Mouse (Mus musculus) retina, embryonic 14.5 days (tissue): ENCODE measurements around the gene Ush1g.

Experiments used
- DNase-seq: peaks from one replicate; pipeline ENCODE4 v3.0.0-alpha.2; 2015; ENCODE audit warnings: low spot score

Ush1g gene

GRCm38 (mm10) chr11:115269330-115270066, 52.3 kb downstream of the Ush1g start:
- no peak for DNase-seq

GRCm38 (mm10) chr11:115267958-115268357, 53.9 kb downstream of the Ush1g start:
- DNase-seq, result no peak

- no peak for DNase-seq
Measured at GRCm38 (mm10) chr11:115267061-115267883, 54.6 kb downstream of the Ush1g start, which contains the start of gene Grin2c. Gene Grin2c, minus strand, starts transcription at chr11:115267243.

GRCm38 (mm10) chr11:115266400-115266778, 55.5 kb downstream of the Ush1g start:
- DNase-seq, result peak; percentile 32

GRCm38 (mm10) chr11:115265771-115266399, 56.0 kb downstream of the Ush1g start:
- no peak for DNase-seq
